Mouse (Mus musculus) kidney, postnatal 0 days (tissue): ENCODE measurements around the gene Pip4k2b. TPM values are rescaled to one million over a fixed set of nuclear protein-coding genes. Genes with fewer than 3 reads are reported as not detected.

Source experiments
- ATAC-seq: fragments of 200-750 bp; cut with Nextera tagmentation; replicated peaks from 2 replicates; pipeline ENCODE4 v1.8.0; 2017; ENCODE audit warnings: low read depth, moderate number of reproducible peaks, moderate TSS enrichment, moderate library complexity; ENCODE audit not compliant: low FRiP score
- DNase-seq: peaks from one replicate; pipeline ENCODE4 v3.0.0-alpha.2; 2016; ENCODE audit warnings: low spot score
- H3K27ac ChIP-seq: fragments of 300-500 bp; sonication (generic); 2 replicates; pipeline ENCODE4 v1.5.1; 2014; ENCODE audit warnings: mild to moderate bottlenecking
- H3K27me3 ChIP-seq: fragments of 300-500 bp; sonication (generic); 2 replicates; pipeline ENCODE4 v1.6.1; 2014; ENCODE audit warnings: low read length, mixed read lengths; ENCODE audit not compliant: insufficient read depth
- H3K36me3 ChIP-seq: fragments of 300-500 bp; sonication (generic); 2 replicates; pipeline ENCODE4 v1.6.1; 2014; ENCODE audit warnings: low read length, mixed read lengths; ENCODE audit not compliant: insufficient read depth
- H3K4me1 ChIP-seq: fragments of 300-500 bp; sonication (generic); replicated peaks from 2 replicates; pipeline ENCODE4 v1.6.1; 2014; ENCODE audit warnings: antibody characterized with exemption, low read length, mixed read lengths; ENCODE audit not compliant: insufficient read depth
- H3K4me2 ChIP-seq: fragments of 300-500 bp; sonication (generic); 2 replicates; pipeline ENCODE4 v1.6.1; 2014; ENCODE audit warnings: mild to moderate bottlenecking, low read length, moderate library complexity, mixed read lengths
- H3K4me3 ChIP-seq: fragments of 300-500 bp; sonication (generic); replicated peaks from 2 replicates; pipeline ENCODE4 v1.5.1; 2014; ENCODE audit warnings: low read depth, low read length
- H3K9ac ChIP-seq: fragments of 300-500 bp; sonication (generic); 2 replicates; pipeline ENCODE4 v1.6.1; 2014; ENCODE audit warnings: low read depth, low read length
- H3K9me3 ChIP-seq: fragments of 300-500 bp; sonication (generic); replicated peaks from 2 replicates; pipeline ENCODE4 v1.6.1; 2016; ENCODE audit warnings: low read length, inconsistent platforms, mixed read lengths
- CTCF ChIP-seq: IDR thresholded peaks from 2 replicates; pipeline ENCODE4 v1.5.1; 2016; ENCODE audit warnings: antibody characterized with exemption, low read depth, mild to moderate bottlenecking, moderate library complexity
- WGBS: fragments of 180-500 bp; shearing (Covaris S2); extraction: QIAGEN DNeasy Blood & Tissue Kit; methylation state at CpG from one replicate; pipeline ENCODE4 v1.1.7; 2014; 5-methylcytosine and 5-hydroxymethylcytosine counted together
- polyA plus RNA-seq: library from polyadenylated mRNA; unstranded; fragments of >200 nt; fragmentation: Nextera tagmentation; extraction: Ambion mirVana; gene quantifications from 2 replicates; pipeline ENCODE4 v1.2.1, GENCODE M21; 2015

The Pip4k2b gene
- polyA plus RNA-seq, 1 experiment from 2014 or later = 1.5 TPM

DNA sequence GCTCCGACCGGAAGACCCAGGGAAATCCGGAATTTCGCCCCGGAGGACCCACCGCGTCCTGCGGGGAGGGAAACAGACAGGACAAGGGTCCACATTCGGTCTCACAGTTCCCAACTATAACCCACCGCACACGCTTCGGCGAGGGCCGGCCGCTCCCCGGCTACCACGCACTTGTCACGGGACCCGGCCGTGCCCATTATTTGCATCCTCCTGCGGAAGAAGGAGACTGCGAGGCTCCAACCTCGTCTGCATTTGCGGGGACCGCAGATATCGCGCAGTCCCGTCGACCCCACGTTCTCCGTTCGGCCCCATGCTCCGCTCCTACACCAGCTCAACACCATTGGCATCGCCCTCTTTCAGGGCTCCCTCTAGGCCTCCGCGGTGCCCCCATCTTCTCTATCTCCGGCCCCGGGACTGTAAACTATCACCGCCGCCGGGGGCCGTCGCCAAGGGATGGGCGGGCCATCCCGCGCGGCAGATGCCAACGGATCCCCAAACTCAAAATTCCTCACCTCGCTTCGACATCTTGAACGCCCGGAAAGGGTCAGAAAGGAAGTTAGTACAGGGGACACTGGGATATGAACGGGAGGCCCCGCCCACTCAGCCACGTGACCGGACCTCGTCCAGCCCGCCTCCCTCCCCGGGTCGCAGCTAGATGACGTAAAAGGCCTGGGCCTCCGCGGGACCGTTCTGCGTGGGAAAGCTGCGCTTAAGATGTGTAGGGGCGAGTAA lies 37.5 kb upstream of the Pip4k2b start, which contains the start of gene Rpl23:
Gene Rpl23, minus strand, starts transcription at position 606 of the 732 bp plus-strand sequence.
- H3K36me3 ChIP-seq = peaks cover 31% of the 10 kb centered on the region
- H3K9ac ChIP-seq = peak within 1 kb of the TSS; percentile 100
- DNase-seq (peak; percentile 99), ATAC-seq (peak; percentile 93)
- peak within 1 kb of the TSS; percentile 95 for H3K27ac ChIP-seq
- H3K4me1 ChIP-seq = peaks cover 3% of the 10 kb centered on the region; the same call in 1 of the 2 replicates
- H3K4me3 ChIP-seq = peak within 1 kb of the TSS; percentile 88
- WGBS = 0% methylated on average over 66 of the region's 67 CpGs
- no peaks in the 10 kb centered on the region for H3K9me3 ChIP-seq
- H3K4me2 ChIP-seq = peak within 1 kb of the TSS; percentile 65
- no peaks in the 10 kb centered on the region for H3K27me3 ChIP-seq
- no peak for TF ChIP-seq CTCF

DNA sequence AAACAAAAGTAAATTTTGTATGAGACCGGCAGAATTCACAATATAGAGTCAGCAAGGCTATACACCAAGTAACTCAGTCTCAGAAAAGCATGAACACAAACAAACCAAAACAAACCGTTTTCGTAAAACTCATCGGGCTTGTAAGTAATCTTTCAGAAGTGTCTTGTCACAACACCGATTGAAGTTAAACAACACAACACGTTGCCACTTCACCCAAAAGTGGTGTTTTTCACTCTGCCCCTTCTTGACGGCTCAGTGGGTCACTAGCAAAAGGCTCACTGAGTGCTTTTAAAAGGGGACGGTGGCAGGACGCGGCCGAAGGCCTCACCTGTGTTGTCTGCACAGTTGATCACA lies 37.0 kb upstream of the Pip4k2b start:
- Histone ChIP-seq H3K4me2 (peak overlapping the region; percentile 65), H3K27ac (peak overlapping the region; percentile 95), H3K4me3 (peak overlapping the region; percentile 88), H3K27me3 (no peaks in the 10 kb centered on the region), H3K4me1 (peaks cover 3% of the 10 kb centered on the region; the same call in 1 of the 2 replicates), H3K9ac (peak overlapping the region; percentile 100), H3K36me3 (peaks cover 36% of the 10 kb centered on the region), H3K9me3 (no peaks in the 10 kb centered on the region)
- under 1% methylated on average over 11 of the region's 11 CpGs for WGBS
- TF ChIP-seq CTCF = no peak
- DNase-seq (no peak), ATAC-seq (no peak)

DNA sequence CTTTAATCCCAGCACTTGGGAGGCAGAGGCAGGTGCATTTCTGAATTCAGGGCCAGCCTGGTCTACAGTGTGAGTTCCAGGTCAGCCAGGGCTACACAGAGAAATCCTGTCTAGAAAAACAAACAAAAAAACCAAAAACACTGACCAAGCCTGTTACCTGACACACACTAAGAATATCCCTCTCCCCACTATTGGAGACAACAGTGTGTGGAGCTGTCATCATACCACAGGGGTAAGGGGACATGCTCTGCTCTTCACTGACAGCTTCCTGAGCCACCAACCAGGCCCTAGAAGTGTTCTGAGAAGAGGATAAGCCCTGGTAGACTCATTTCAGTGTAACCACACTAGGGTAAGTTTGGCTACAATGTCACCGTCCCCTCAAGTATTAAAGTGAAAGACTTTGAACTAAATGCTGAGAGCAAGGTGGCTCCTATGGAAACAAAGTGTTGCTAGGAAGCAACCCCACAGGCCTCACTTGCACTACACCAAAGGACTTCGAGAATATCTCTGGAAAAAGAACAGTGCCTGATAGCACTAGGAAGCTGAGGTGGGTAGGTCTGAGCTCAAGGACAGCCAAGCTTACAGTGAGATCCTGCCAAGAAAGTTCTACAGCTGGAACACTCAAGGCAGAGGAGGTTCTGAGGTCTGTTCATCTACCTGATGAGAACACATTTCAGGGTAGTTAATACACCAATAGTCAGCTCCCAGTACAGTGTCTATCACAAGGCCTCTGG lies 35.6 kb upstream of the Pip4k2b start:
- ATAC-seq = no peak
- WGBS = 80% methylated on average over 2 of the region's 2 CpGs
- H3K27ac ChIP-seq = no peak overlapping the region

DNA sequence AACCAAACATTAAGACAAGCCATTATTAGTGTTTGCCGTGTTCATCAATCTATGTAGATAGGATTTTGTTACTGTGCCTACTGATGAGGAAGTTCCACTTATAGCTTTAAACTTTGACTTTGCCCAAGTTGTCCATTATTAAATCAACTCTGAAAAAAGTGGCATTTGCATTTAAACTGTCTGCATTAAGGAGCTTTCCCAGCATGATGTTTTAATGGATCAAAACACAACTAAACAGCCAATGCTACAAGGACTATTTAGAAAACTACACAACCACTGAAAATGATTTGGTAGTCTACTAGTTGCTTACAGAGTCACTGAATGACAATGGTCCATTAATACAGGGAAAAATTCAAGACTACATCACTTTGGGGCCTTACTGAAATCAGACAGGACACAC lies 34.4 kb upstream of the Pip4k2b start:
- no peak for TF ChIP-seq CTCF
- no peak overlapping the region for H3K4me3 ChIP-seq

More for the DNA sequence above, 35.6 kb upstream of the Pip4k2b start:
- H3K4me3 ChIP-seq = 0 out of 2 replicates have a peak overlapping the region, but pooled peaks have one; percentile 2
- H3K4me1 ChIP-seq = peaks cover 3% of the 10 kb centered on the region; the same call in 1 of the 2 replicates
- peak overlapping the region; percentile 100 for H3K9ac ChIP-seq
- H3K36me3 ChIP-seq = peaks cover 42% of the 10 kb centered on the region
- no peak for TF ChIP-seq CTCF
- H3K4me2 ChIP-seq = peak overlapping the region; percentile 65
- DNase-seq = no peak
- H3K27me3 ChIP-seq = no peaks in the 10 kb centered on the region
- no peaks in the 10 kb centered on the region for H3K9me3 ChIP-seq

DNA sequence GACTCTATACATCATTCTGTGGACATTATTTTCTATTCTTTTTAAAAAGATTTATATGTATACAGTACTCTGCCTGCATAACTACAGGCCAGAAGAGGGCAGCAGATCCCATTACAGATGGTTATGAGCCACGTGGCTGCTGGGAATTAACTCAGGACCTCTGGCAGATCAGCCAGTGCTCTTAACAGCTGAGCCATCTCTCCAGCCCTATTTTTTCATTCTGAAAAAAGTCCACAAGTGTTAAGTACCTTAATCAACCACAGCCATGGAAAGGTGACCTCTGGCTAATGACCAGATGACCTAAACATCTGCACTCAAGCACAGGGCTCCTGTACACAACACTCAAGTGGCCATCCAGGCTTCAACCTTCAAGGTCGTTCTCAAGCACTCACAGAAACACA lies 32.6 kb upstream of the Pip4k2b start:
- no peak overlapping the region for H3K4me3 ChIP-seq
- no peak overlapping the region for H3K4me2 ChIP-seq
- peaks cover 42% of the 10 kb centered on the region for H3K36me3 ChIP-seq
- no peaks in the 10 kb centered on the region for H3K27me3 ChIP-seq
- H3K4me1 ChIP-seq = peaks cover 3% of the 10 kb centered on the region; the same call in 1 of the 2 replicates
- H3K9ac ChIP-seq = no peak overlapping the region
- 40% methylated on average over 2 of the region's 2 CpGs for WGBS
- ATAC-seq = peak; percentile 12; the same call in 1 of the 2 replicates
- DNase-seq = peak; percentile 70
- H3K9me3 ChIP-seq = no peaks in the 10 kb centered on the region
- TF ChIP-seq CTCF = peak; percentile 64
- H3K27ac ChIP-seq = no peak overlapping the region

More for the DNA sequence above, 34.4 kb upstream of the Pip4k2b start:
- no peaks in the 10 kb centered on the region for H3K27me3 ChIP-seq
- DNase-seq (no peak), ATAC-seq (no peak)
- H3K9ac ChIP-seq = no peak overlapping the region
- 97% methylated on average over 1 of the region's 1 CpGs for WGBS
- peaks cover 42% of the 10 kb centered on the region for H3K36me3 ChIP-seq
- H3K4me1 ChIP-seq = peaks cover 3% of the 10 kb centered on the region; the same call in 1 of the 2 replicates
- H3K4me2 ChIP-seq = no peak overlapping the region
- H3K27ac ChIP-seq = no peak overlapping the region
- H3K9me3 ChIP-seq = no peaks in the 10 kb centered on the region

DNA sequence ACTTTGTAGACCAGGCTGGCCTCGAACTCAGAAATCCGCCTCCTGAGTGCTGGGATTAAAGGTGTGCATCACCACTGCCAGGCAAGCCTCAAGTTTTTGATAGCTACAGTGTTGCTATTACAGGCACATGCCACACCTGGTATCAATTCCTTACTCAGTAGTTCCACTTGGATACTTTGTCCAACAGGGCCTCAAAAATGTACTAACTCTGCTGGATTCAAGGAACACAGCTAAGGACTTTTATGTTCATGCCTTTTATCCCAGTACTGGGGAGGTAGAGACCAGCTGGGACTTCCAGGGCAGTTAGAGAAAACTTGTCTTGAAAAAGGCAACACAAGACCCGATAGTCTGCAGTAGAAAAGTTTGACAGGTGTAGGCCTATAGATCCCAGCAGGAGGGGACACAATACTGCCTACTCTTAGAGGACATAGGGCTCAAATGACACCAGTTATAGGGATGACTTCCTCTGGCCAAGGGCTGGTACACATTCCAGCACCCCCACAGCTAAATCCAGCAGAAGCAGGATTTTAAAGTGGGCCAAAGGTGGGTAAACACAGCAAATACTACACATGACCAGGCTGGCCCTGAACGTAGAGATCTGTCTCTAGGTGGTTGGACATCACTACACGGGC lies 32.1 kb upstream of the Pip4k2b start:
- peak; percentile 32 for DNase-seq
- 60% methylated on average over 5 of the region's 5 CpGs for WGBS

More for the DNA sequence above, 32.1 kb upstream of the Pip4k2b start:
- Histone ChIP-seq H3K4me2 (no peak overlapping the region), H3K36me3 (peaks cover 42% of the 10 kb centered on the region), H3K9ac (no peak overlapping the region), H3K4me3 (no peak overlapping the region), H3K4me1 (peaks cover 3% of the 10 kb centered on the region; the same call in 1 of the 2 replicates), H3K27me3 (no peaks in the 10 kb centered on the region), H3K9me3 (no peaks in the 10 kb centered on the region), H3K27ac (no peak overlapping the region)
- ATAC-seq = peak; percentile 48; the same call in 1 of the 2 replicates
- no peak for TF ChIP-seq CTCF
